Mouse (Mus musculus): ENCODE results near the gene Mlph. TPM values are rescaled to one million over a fixed set of nuclear protein-coding genes. Genes with fewer than 3 reads are reported as not detected.

Mlph gene
- total and polyA plus RNA-seq, 3 experiments = not detected

DNA sequence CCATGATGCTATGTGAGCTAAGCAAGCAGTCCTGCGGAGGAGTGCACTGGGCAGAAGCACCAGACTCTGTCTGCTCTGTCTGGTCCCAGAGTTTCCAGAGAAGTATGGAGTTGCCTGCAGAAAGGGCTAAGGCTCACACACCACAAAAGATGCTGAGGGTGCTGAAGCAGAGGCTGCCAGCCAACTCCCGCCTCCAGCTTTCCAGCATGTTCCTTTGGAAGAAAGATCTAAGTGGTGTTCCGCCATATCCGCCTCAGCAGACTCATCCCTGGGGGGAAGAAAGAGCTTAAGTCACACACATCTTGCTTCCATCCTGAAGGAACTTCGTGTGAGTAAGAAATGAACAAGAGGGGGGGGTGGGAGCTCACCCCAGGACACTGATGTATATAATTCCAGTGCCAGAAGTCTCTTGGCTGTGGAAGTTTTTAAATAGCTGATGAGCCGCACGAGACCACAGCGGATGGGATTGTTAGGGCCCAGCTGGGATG, 10.9 kb upstream of the Mlph start:
- no peak for TF ChIP-seq GATA2 (IDR thresholded peaks at IDR 0.05; ENCODE audit: borderline replicate concordance, low read depth, low read length)
- TF ChIP-seq GATA1 (IDR thresholded peaks at IDR 0.05; ENCODE audit: borderline replicate concordance, low read length) = no peak
- TF ChIP-seq CTCF (IDR thresholded peaks at IDR 0.05; ENCODE audit: low read depth, low read length) = no peak
- TF ChIP-seq POLR2AphosphoS5 (IDR thresholded peaks at IDR 0.05; ENCODE audit: insufficient replicate concordance, low read depth, low read length) = no peak
- no peak for TF ChIP-seq TAL1 (conservative IDR thresholded peaks at IDR 0.05; ENCODE audit: low read depth, low read length)
- H3K9me3 ChIP-seq (replicated peaks) = peaks cover 91% of the 10 kb centered on the region
- no peaks in the 10 kb centered on the region for H3K36me3 ChIP-seq (replicated peaks)
- no peaks in the 10 kb centered on the region for H3K27me3 ChIP-seq (ENCODE audit: insufficient read depth, low read length)
- no peaks in the 10 kb centered on the region for H3K4me1 ChIP-seq (ENCODE audit: insufficient read depth, low read depth, low read length)
- DNase-seq (ENCODE audit: low spot score) (no peak), ATAC-seq (ENCODE audit: extremely low read depth, insufficient number of reproducible peaks, low FRiP score, poor library complexity, severe bottlenecking) (no peak)
- H3K4me3 ChIP-seq (ENCODE audit: low read depth, low read length) = no peak overlapping the region

DNA sequence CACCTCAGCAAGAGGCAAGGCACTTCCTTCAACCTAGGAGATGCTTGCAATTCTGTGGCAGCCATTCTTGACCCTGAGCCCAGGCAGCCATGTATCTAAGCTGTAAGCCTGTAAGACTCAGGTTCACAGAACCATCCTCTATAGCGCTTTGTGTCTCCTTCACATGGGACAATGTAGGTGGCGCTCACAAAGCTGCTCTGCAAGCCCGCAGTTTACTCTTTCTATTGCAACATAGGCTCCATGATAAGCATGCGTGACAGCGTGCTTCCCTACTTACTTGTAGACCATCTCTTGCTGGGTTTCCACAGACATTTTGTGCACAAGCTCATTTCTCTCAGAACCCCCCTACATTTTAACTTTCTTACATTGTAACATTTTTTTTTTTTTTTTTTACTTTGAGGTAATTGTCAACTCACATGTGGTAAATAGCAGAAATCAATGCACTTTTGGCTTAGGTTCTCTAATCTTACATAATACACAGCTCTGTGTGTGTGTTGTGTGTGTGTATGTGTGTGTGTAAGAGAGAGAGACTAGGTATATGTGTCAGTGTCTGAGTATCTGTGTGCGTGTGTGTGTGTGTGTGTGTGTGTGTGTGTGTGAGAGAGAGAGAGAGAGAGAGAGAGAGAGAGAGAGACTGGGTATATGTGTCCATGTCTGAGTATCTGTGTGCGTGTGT, 10.0 kb upstream of the Mlph start:
- TF ChIP-seq GATA1 (IDR thresholded peaks at IDR 0.05; ENCODE audit: borderline replicate concordance, low read length) (no peak), CTCF (IDR thresholded peaks at IDR 0.05; ENCODE audit: low read depth, low read length) (no peak), POLR2AphosphoS5 (IDR thresholded peaks at IDR 0.05; ENCODE audit: insufficient replicate concordance, low read depth, low read length) (no peak), TAL1 (conservative IDR thresholded peaks at IDR 0.05; ENCODE audit: low read depth, low read length) (no peak), GATA2 (IDR thresholded peaks at IDR 0.05; ENCODE audit: borderline replicate concordance, low read depth, low read length) (no peak)
- H3K4me1 ChIP-seq (ENCODE audit: insufficient read depth, low read depth, low read length) = no peaks in the 10 kb centered on the region
- no peaks in the 10 kb centered on the region for H3K27me3 ChIP-seq (ENCODE audit: insufficient read depth, low read length)
- peaks cover 92% of the 10 kb centered on the region for H3K9me3 ChIP-seq (replicated peaks)
- no peaks in the 10 kb centered on the region for H3K36me3 ChIP-seq (replicated peaks)
- ATAC-seq (ENCODE audit: extremely low read depth, insufficient number of reproducible peaks, low FRiP score, poor library complexity, severe bottlenecking) (no peak), DNase-seq (ENCODE audit: low spot score) (no peak)
- H3K4me3 ChIP-seq (ENCODE audit: low read depth, low read length) = no peak overlapping the region

DNA sequence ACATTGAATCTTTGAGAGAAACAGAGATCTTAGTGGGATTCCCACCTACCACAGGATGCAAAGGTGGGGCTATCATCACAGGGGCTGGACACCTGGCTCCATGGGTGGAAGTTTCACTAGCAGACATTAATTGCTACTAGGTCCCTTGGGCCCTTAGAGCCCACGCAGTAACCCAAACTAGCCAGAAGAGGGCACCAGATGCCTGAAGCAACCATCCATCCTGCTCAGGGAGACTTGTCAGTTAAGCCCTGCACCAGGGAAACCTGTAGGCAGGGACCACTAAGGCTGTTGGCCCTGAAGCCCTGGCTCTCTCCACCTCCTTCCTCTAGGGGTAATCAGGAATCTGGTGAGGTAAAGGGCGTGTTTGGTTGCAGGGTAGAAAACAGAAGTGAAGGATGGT, 8.5 kb upstream of the Mlph start:
- ATAC-seq (ENCODE audit: extremely low read depth, insufficient number of reproducible peaks, low FRiP score, poor library complexity, severe bottlenecking) (no peak), DNase-seq (ENCODE audit: low spot score) (no peak)
- Histone ChIP-seq H3K4me1 (ENCODE audit: insufficient read depth, low read depth, low read length) (no peaks in the 10 kb centered on the region), H3K36me3 (replicated peaks) (no peaks in the 10 kb centered on the region), H3K4me3 (ENCODE audit: low read depth, low read length) (no peak overlapping the region), H3K27me3 (ENCODE audit: insufficient read depth, low read length) (no peaks in the 10 kb centered on the region), H3K9me3 (replicated peaks) (peaks cover 92% of the 10 kb centered on the region)
- no peak for TF ChIP-seq POLR2AphosphoS5 (IDR thresholded peaks at IDR 0.05; ENCODE audit: insufficient replicate concordance, low read depth, low read length)
- TF ChIP-seq TAL1 (conservative IDR thresholded peaks at IDR 0.05; ENCODE audit: low read depth, low read length) = no peak
- no peak for TF ChIP-seq GATA1 (IDR thresholded peaks at IDR 0.05; ENCODE audit: borderline replicate concordance, low read length)
- TF ChIP-seq GATA2 (IDR thresholded peaks at IDR 0.05; ENCODE audit: borderline replicate concordance, low read depth, low read length) = no peak
- no peak for TF ChIP-seq CTCF (IDR thresholded peaks at IDR 0.05; ENCODE audit: low read depth, low read length)

DNA sequence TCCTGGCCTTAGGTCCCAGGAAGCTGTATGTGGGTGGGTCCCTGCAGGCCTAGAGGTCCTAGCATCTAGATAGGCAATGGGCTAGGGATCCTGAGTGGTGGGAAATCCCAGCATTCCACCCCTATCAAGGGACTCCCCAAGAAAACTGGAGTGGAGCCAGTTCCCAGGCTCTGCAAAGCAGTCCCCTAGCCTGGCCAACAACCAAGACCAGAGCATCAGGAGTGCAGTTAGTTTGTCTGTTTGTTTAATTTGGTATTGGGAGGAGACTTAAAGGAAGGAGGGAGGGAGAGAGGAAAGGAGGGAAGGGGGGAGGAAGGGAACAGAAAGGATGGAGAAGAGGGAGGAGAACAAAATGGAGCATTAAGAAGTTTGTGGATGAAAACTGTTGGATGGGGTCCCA, 5.7 kb upstream of the Mlph start:
- no peaks in the 10 kb centered on the region for H3K27me3 ChIP-seq (ENCODE audit: insufficient read depth, low read length)
- H3K9me3 ChIP-seq (replicated peaks) = peaks cover 82% of the 10 kb centered on the region
- H3K4me3 ChIP-seq (ENCODE audit: low read depth, low read length) = no peak overlapping the region; the same call in 1 of the 2 replicates
- H3K36me3 ChIP-seq (replicated peaks) = no peaks in the 10 kb centered on the region
- H3K4me1 ChIP-seq (ENCODE audit: insufficient read depth, low read depth, low read length) = no peaks in the 10 kb centered on the region
- DNase-seq (ENCODE audit: low spot score) = no peak
- no peak for ATAC-seq (ENCODE audit: extremely low read depth, insufficient number of reproducible peaks, low FRiP score, poor library complexity, severe bottlenecking)
- no peak for TF ChIP-seq POLR2AphosphoS5 (IDR thresholded peaks at IDR 0.05; ENCODE audit: insufficient replicate concordance, low read depth, low read length)
- TF ChIP-seq TAL1 (conservative IDR thresholded peaks at IDR 0.05; ENCODE audit: low read depth, low read length) = no peak
- no peak for TF ChIP-seq GATA1 (IDR thresholded peaks at IDR 0.05; ENCODE audit: borderline replicate concordance, low read length)
- TF ChIP-seq GATA2 (IDR thresholded peaks at IDR 0.05; ENCODE audit: borderline replicate concordance, low read depth, low read length) = no peak
- no peak for TF ChIP-seq CTCF (IDR thresholded peaks at IDR 0.05; ENCODE audit: low read depth, low read length)

DNA sequence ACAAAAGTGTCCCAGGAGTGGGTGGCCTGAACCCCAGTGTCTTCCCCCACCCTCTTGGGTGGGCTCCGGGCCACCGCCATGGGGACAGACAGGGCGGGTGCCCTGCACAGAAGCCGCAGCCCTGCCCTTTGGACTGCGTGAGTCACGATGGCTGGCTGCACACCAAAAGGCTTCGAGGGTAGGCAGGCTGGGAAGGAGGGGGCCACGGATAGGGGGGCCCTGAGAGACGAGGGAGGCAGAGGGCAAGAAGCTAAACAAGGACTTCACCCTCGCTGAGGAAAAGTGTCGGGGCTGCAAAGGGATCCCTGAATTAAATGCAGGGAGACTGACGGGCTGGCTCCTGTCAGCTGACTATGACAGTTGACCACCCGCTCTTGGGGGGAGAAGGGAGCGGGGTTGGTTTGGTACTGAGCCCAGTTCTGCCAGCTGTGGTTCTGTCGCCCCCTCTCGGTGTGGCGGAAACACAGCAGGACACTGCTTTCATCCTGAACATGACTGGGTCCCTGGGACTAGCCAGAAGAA, 5.2 kb upstream of the Mlph start:
- DNase-seq (ENCODE audit: low spot score) (no peak), ATAC-seq (ENCODE audit: extremely low read depth, insufficient number of reproducible peaks, low FRiP score, poor library complexity, severe bottlenecking) (no peak)
- Histone ChIP-seq H3K4me1 (ENCODE audit: insufficient read depth, low read depth, low read length) (no peaks in the 10 kb centered on the region; the same call in 1 of the 2 replicates), H3K4me3 (ENCODE audit: low read depth, low read length) (no peak overlapping the region), H3K27me3 (ENCODE audit: insufficient read depth, low read length) (no peaks in the 10 kb centered on the region), H3K9me3 (replicated peaks) (peaks cover 84% of the 10 kb centered on the region), H3K36me3 (replicated peaks) (no peaks in the 10 kb centered on the region)
- TF ChIP-seq GATA1 (IDR thresholded peaks at IDR 0.05; ENCODE audit: borderline replicate concordance, low read length) (no peak), TAL1 (conservative IDR thresholded peaks at IDR 0.05; ENCODE audit: low read depth, low read length) (no peak), GATA2 (IDR thresholded peaks at IDR 0.05; ENCODE audit: borderline replicate concordance, low read depth, low read length) (no peak), POLR2AphosphoS5 (IDR thresholded peaks at IDR 0.05; ENCODE audit: insufficient replicate concordance, low read depth, low read length) (no peak), CTCF (IDR thresholded peaks at IDR 0.05; ENCODE audit: low read depth, low read length) (no peak)

DNA sequence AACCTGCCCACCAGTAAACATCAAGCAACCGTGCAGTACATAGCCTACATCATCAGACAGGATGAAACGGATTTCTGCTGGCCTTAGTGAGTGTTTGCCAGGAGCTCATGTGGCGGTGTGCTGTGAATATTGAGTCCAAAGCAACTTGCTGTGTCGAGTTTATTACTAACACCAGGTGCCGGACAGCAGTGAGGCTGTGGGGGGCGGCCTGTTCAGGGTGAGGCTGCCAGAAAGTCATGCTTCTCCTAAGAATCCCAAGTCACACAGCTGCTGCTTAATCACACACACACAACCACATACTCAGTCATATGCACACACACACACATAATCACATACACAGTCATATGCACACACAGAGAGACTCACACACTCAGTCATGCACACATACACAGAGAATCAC, 1.7 kb upstream of the Mlph start:
- TF ChIP-seq GATA2 (IDR thresholded peaks at IDR 0.05; ENCODE audit: borderline replicate concordance, low read depth, low read length) (no peak), TAL1 (conservative IDR thresholded peaks at IDR 0.05; ENCODE audit: low read depth, low read length) (no peak), CTCF (IDR thresholded peaks at IDR 0.05; ENCODE audit: low read depth, low read length) (no peak), POLR2AphosphoS5 (IDR thresholded peaks at IDR 0.05; ENCODE audit: insufficient replicate concordance, low read depth, low read length) (no peak), GATA1 (IDR thresholded peaks at IDR 0.05; ENCODE audit: borderline replicate concordance, low read length) (no peak)
- no peak for ATAC-seq (ENCODE audit: extremely low read depth, insufficient number of reproducible peaks, low FRiP score, poor library complexity, severe bottlenecking)
- Histone ChIP-seq H3K4me3 (ENCODE audit: low read depth, low read length) (no peak overlapping the region), H3K4me1 (ENCODE audit: insufficient read depth, low read depth, low read length) (no peaks in the 10 kb centered on the region; the same call in 1 of the 2 replicates), H3K27me3 (ENCODE audit: insufficient read depth, low read length) (no peaks in the 10 kb centered on the region), H3K9me3 (replicated peaks) (peaks cover 85% of the 10 kb centered on the region), H3K36me3 (replicated peaks) (no peaks in the 10 kb centered on the region)
- DNase-seq (ENCODE audit: low spot score) = no peak

All from G1E (cell line).